Comparison of ENCODE assay signal across 34 mouse cellular contexts in the genomic region with DNA sequence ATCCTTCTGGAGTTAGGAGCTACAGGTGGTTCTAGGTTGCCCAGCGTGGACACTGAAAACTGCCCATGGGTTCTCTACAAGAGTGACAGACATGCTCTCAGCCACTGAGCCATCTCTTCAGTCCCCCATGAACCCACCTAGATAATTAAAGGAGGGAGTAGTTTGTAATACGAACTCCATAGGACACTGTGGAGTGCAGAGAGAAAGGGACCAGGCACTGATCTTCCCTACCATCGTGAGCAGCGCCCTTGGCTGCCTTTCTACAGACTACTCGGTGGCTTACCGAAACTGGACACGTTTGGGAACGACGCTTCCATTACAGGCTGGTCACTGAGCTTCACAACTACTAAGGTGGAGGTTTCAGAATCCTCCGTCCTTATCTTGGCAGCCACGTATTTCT. TPM values are rescaled to one million over a fixed set of nuclear protein-coding genes. Genes with fewer than 3 reads are reported as not detected.
"Had no signal": no experiment of that assay in that cellular context is flagged by ENCODE, and none has a peak within 500 bp of the region (broad histone marks: within the 10 kb centered on the region; RNA-seq: fewer than 3 reads in every experiment).

No protein-coding gene starts in this region.

- H3K9ac ChIP-seq: limb, embryonic 12.5 days; limb, embryonic 13.5 days; limb, embryonic 15.5 days; liver, embryonic 12.5 days; liver, embryonic 13.5 days; liver, embryonic 14.5 days; liver, embryonic 15.5 days; liver, postnatal 0 days; lung, embryonic 14.5 days; lung, embryonic 15.5 days; midbrain, embryonic 12.5 days; midbrain, embryonic 13.5 days; midbrain, embryonic 15.5 days; neural tube, embryonic 12.5 days had no signal

- H3K4me3 ChIP-seq: limb, embryonic 10.5 days; limb, embryonic 12.5 days; limb, embryonic 13.5 days; limb, embryonic 15.5 days; liver, embryonic 12.5 days; liver, embryonic 13.5 days; liver, embryonic 15.5 days; lung, embryonic 15.5 days; megakaryocyte, embryonic 14.5 days; midbrain, embryonic 10.5 days; midbrain, embryonic 12.5 days; midbrain, embryonic 13.5 days; midbrain, embryonic 15.5 days; myocyte; neural tube, embryonic 12.5 days had no signal

- H3K4me1 ChIP-seq: limb, embryonic 10.5 days; limb, embryonic 12.5 days; limb, embryonic 13.5 days; limb, embryonic 15.5 days; liver, embryonic 12.5 days; liver, embryonic 13.5 days; liver, embryonic 15.5 days; lung, embryonic 15.5 days; midbrain, embryonic 10.5 days; midbrain, embryonic 12.5 days; midbrain, embryonic 13.5 days; midbrain, embryonic 15.5 days; neural tube, embryonic 12.5 days had no signal

- H3K27ac ChIP-seq: limb, embryonic 10.5 days; limb, embryonic 12.5 days; limb, embryonic 13.5 days; limb, embryonic 15.5 days; liver, embryonic 12.5 days; liver, embryonic 13.5 days; liver, embryonic 14.5 days; liver, embryonic 15.5 days; lung, embryonic 15.5 days; macrophage; midbrain, embryonic 10.5 days; midbrain, embryonic 12.5 days; midbrain, embryonic 13.5 days; midbrain, embryonic 15.5 days; neural tube, embryonic 12.5 days had no signal

- H3K9me3 ChIP-seq: limb, embryonic 10.5 days; limb, embryonic 12.5 days; limb, embryonic 13.5 days; limb, embryonic 15.5 days; liver, embryonic 12.5 days; liver, embryonic 13.5 days; liver, embryonic 15.5 days; lung, embryonic 15.5 days; megakaryocyte, embryonic 14.5 days; midbrain, embryonic 10.5 days; midbrain, embryonic 12.5 days; midbrain, embryonic 13.5 days; midbrain, embryonic 15.5 days; neural tube, embryonic 12.5 days had no signal

- H3K4me2 ChIP-seq: limb, embryonic 12.5 days; limb, embryonic 13.5 days; limb, embryonic 15.5 days; liver, embryonic 11.5 days; liver, embryonic 12.5 days; liver, embryonic 13.5 days; liver, embryonic 15.5 days; lung, embryonic 14.5 days; lung, embryonic 15.5 days; midbrain, embryonic 11.5 days; midbrain, embryonic 12.5 days; midbrain, embryonic 13.5 days; midbrain, embryonic 15.5 days; neural tube, embryonic 12.5 days had no signal

- DNase-seq: left cerebral cortex, postnatal 4 days; liver; liver, embryonic 13.5 days; liver, postnatal 0 days; lung, adult 18-20 months; lung, adult 2 months; lung, embryonic 14.5 days; lung, postnatal 10 days; lung, postnatal 14 days; lung, postnatal 36 days; lung, postnatal 4 days; midbrain, embryonic 14.5 days had no signal

- H3K27me3 ChIP-seq: limb, embryonic 12.5 days; limb, embryonic 13.5 days; limb, embryonic 15.5 days; liver, embryonic 12.5 days; liver, embryonic 13.5 days; liver, embryonic 15.5 days; lung, embryonic 15.5 days; megakaryocyte, embryonic 14.5 days; midbrain, embryonic 12.5 days; midbrain, embryonic 13.5 days; midbrain, embryonic 15.5 days; neural tube, embryonic 12.5 days had no signal

- ATAC-seq: liver, embryonic 12.5 days; liver, postnatal 0 days; lung, postnatal 0 days; midbrain, embryonic 13.5 days; midbrain, embryonic 15.5 days; midbrain, embryonic 16.5 days had no signal

RNA-seq across cellular contexts. Expression of a gene that starts 52.6 kb away (rescaled TPM):
- total RNA-seq: monocyte, adult 5-6 weeks had no signal
- polyA plus RNA-seq: lung, embryonic 16.5 days; macrophage had no signal
